Mouse (Mus musculus): Measurements from ENCODE around the gene Ctla4.

Gene Ctla4

GRCm38 (mm10) chr1:60863701-60864100 is 23.1 kb upstream of the Ctla4 start:
- in situ Hi-C loops (cut with MboI, MseI) = loop anchor here (5.0 to 10.0 kb wide), 4 partner anchors 299 to 849 kb away; partner anchors contain the start of genes Cyp20a1 and Raph1

DNA sequence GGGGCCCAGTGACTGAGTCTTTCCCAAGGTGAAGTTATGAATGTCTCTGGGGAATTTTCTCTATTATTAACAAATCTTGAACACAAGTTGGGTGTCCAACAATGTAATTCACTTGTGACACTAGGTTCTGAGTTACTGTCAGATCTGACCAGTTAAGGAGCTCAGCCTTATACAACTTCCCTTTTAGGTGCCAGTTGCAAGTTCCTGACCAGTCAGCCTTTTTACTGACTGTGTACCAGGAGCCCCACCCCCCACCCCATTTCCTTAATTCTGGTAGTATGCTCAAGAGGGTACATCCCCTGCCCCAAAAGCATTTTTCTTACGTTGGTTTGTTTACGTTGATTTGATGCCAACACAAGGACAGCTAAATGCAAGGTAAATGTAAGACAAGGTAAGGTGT is 21.6 kb upstream of the Ctla4 start:
- in situ Hi-C loops (cut with MboI, MseI) = loop anchor here (10.0 kb wide), 2 partner anchors 300 to 850 kb away; partner anchors contain the start of gene Raph1

GRCm38 (mm10) chr1:60866043-60866442 is 20.8 kb upstream of the Ctla4 start:
- in situ Hi-C loops (cut with MboI, MseI) = loop anchor here (10.0 kb wide), 2 partner anchors 301 to 851 kb away; partner anchors contain the start of gene Raph1

GRCm38 (mm10) chr1:60868333-60869277 is 18.2 kb upstream of the Ctla4 start:
- in situ Hi-C loops (cut with MboI, MseI) = loop anchor here (10.0 kb wide), 2 partner anchors 304 to 854 kb away; partner anchors contain the start of gene Raph1

GRCm38 (mm10) chr1:60875267-60875666 is 11.5 kb upstream of the Ctla4 start:
- in situ Hi-C loops (cut with MboI, MseI) = no loop called here

DNA sequence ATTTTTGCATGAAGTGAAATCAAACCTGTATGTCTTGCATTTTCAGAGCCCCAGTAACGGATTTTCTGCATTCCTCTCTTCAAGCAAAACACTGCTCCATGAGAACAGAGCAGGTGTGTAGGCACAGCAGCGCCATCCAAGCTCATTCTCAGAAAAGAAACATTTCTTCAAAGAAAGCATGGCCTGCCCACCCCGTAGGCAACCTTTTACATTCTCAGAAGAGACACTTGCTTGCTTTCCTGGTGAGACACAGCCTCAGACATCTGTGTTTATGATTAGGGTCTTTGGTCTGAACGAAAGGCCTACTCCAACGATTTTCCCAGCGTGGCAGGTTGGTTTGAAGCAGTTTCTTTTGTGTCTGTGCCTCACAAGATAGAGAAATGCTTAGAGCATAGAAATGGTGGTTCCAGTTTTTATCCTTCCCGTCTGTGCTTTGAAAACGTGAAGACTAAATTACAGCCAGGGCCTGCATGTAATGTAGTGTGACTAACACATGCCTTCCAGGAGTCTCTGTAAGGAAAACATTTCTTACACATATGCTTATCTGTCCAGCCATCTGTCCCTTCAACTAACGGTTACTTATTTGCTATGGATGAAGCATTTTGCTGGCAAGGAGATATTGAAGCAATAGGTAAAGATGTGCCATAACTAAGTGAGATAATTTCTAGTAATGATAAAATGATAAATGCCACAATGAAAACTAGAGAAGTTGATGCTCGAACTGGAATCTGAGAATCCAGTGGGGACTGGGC is 6.5 kb upstream of the Ctla4 start:
- in situ Hi-C loops (cut with MboI, MseI) = no loop called here

- in situ Hi-C loops (cut with MboI, MseI) = no loop called here
These were observed 4.0 kb upstream of the Ctla4 start for GRCm38 (mm10) chr1:60882792-60883191.

- in situ Hi-C loops (cut with MboI, MseI) = no loop called here
These were observed 3.5 kb upstream of the Ctla4 start for GRCm38 (mm10) chr1:60883279-60883678.

DNA sequence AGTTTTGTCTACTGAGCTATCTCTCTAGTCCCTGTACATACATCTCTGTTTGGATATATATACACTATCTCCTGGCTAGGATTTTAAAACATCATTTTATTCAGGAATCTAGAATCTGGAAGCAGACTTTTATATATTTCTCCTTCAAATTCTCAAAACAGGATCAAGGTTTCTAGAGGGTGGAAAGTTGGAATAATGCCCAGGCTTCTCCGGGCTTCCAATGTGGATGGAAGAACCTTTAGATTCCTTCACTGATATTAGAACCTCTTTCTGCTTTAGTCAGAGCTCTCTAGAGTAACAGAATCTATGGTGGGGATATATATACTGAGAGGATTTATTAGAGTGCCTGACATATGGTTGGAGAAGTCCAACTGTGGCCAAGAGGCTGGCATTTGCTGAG is 2.2 kb upstream of the Ctla4 start:
- in situ Hi-C loops (cut with MboI, MseI) = loop anchor here (5.0 kb wide), 1 partner anchor 73 kb away; no protein-coding TSS in a partner anchor

DNA sequence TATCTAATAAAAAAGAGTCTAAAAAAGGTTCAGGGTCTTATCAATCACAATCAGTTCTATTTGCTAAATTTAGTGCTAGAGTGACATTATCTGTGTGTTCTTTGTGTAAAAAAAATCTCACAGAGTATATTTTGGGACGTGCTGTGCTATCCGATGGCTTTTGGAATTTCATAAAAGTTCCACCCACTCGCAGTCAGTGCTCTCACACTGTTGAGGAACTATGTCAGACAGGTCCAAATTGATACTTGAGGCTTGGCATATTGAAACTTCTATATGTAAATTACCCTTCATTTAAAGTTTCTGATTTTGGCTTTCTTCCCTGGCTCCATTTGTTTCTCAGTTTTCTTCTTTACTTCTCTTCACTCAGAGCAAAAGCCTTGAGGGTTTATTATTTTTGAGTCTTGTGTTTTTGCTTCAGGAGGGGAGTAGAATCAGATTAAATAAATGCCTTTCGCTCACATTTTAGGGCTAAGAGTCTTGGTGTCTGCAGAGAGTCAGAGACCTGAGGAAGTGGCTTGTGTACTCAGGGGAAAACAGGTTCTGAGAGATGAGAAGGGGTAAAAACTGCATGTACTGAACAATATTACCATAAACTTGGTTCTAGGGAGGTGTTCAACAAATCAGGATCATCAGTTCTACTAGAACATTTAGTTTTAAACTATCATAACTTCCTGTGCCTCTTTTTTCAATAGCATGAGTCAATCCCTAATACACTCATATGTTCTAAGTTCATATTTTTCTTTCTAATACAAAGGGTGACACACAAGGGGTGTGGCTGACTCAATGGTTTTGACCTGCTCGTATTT is 11.5 kb downstream of the Ctla4 start:
- in situ Hi-C loops (cut with MboI, MseI) = no loop called here

DNA sequence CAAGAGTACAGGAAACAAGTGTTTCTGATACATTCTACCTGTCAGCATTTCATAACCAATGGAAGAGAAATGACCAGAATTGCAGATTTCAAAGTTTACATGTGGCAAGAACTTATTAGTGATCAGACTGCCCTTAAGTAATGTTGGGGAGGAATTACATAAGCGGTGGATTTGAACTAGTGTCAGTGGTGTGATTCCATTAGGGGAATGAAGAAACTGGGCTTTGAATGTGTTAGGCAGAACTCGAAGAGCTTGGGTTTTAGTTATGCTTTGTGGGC is 12.1 kb downstream of the Ctla4 start:
- in situ Hi-C loops (cut with MboI, MseI) = no loop called here

DNA sequence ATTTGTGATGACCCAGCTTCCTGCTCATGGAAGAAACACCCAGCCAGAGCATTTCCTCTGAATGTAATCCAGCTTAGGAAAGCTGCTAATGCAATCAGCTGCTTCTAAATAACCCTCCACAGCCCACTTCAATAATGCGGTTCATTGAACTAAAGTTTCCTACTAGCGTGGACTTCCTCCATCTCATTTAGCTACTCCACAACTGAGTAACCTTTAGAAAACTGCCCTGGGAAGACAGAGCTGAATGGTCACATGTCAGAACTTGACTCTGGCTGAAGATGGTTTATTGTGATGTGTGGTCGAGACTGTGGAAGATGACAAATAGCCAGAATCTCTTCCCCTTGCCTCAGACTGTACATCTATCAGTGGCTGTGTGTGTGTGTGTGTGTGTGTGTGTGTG is 12.4 kb downstream of the Ctla4 start:
- in situ Hi-C loops (cut with MboI, MseI) = no loop called here

- in situ Hi-C loops (cut with MboI, MseI) = no loop called here
These were observed 15.7 kb downstream of the Ctla4 start for GRCm38 (mm10) chr1:60902547-60902946.

GRCm38 (mm10) chr1:60903126-60903525 is 16.3 kb downstream of the Ctla4 start:
- in situ Hi-C loops (cut with MboI, MseI) = no loop called here

GRCm38 (mm10) chr1:60904456-60904978 is 17.7 kb downstream of the Ctla4 start:
- in situ Hi-C loops (cut with MboI, MseI) = no loop called here

- in situ Hi-C loops (cut with MboI, MseI) = loop anchor here (5.0 kb wide), 1 partner anchor 35 kb away; no protein-coding TSS in a partner anchor
These were observed 20.7 kb downstream of the Ctla4 start for GRCm38 (mm10) chr1:60907466-60907865.

GRCm38 (mm10) chr1:60908751-60909161 is 22.0 kb downstream of the Ctla4 start:
- in situ Hi-C loops (cut with MboI, MseI) = loop anchor here (5.0 kb wide), 1 partner anchor 34 kb away; no protein-coding TSS in a partner anchor

GRCm38 (mm10) chr1:60909746-60910145 is 22.9 kb downstream of the Ctla4 start:
- in situ Hi-C loops (cut with MboI, MseI) = loop anchor here (5.0 kb wide), 1 partner anchor 33 kb away; no protein-coding TSS in a partner anchor

- in situ Hi-C loops (cut with MboI, MseI) = no loop called here
These were observed 24.0 kb downstream of the Ctla4 start for GRCm38 (mm10) chr1:60910796-60911195.

DNA sequence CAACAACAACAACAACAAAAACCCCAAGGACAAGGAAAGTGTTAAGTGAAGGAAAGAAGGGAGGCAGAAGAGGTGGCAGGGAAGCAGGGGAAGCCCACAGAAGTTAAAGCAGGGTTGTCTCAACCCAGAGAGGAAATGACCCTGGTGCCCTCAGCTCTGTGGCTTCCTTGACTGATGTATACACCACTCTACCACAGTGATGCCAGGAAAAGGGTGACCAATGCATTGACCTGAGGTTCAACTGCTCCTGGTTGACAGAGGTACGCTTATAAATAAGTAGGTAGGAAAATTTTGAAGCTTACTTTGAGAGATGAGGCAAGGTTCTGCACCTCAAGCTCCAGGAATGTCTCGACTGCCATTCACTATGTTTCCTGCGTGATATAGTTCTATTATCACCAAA is 24.8 kb downstream of the Ctla4 start:
- in situ Hi-C loops (cut with MboI, MseI) = no loop called here

DNA sequence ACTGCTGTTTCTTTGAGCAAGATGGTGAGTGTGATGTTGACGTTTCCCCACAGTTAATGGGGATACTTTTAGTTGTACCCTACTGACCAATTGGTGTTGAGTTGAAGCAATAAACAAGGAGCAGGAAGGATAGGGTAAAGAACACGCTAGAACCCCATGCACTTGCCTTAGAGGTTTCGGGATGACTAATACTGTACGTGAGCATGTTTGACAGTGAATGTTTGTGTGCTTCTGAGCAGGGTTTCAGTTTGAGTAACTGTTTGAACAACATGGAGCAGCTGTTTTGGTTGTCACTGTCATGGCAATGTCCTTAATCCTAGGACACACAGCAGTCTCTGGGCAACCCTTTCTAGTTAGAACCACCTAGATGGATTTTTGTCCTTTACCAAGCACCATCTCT is 26.5 kb downstream of the Ctla4 start:
- in situ Hi-C loops (cut with MboI, MseI) = no loop called here

Data from regulatory T cell (primary cell).